Mouse (Mus musculus) layer of hippocampus, adult 18-20 months (tissue): ENCODE measurements around the gene Disp1. TPM values are rescaled to one million over a fixed set of nuclear protein-coding genes. Genes with fewer than 3 reads are reported as not detected.
A peak's percentile ranks its signal among the peaks of the same experiment; 100 is the strongest.

ENCODE experiments used
- DNase-seq, 2 experiments: peaks; one replicate each; pipeline ENCODE4 v3.0.0; 2022; ENCODE audit warnings: low spot score in 2 of 2
- long read RNA-seq: library from polyadenylated mRNA; stranded (forward); transcript quantifications from one replicate; pipeline ENCODE4 v2.0.0, GENCODE M21; 2021
- total RNA-seq, 2 experiments: library from RNA; stranded (reverse); gene quantifications; 2 replicates each; pipeline ENCODE4 v1.2.3; 2021

The Disp1 gene
- total RNA-seq: 1 to 10 TPM; 4.8 to 5.5 TPM
- long read RNA-seq, full-length matches to known transcripts: 3 of 9 reads
- long read RNA-seq, partial matches to known transcripts: 0 of 9 reads
- long read RNA-seq, other reads (novel, unspliced or antisense): 6 of 9 reads

DNA sequence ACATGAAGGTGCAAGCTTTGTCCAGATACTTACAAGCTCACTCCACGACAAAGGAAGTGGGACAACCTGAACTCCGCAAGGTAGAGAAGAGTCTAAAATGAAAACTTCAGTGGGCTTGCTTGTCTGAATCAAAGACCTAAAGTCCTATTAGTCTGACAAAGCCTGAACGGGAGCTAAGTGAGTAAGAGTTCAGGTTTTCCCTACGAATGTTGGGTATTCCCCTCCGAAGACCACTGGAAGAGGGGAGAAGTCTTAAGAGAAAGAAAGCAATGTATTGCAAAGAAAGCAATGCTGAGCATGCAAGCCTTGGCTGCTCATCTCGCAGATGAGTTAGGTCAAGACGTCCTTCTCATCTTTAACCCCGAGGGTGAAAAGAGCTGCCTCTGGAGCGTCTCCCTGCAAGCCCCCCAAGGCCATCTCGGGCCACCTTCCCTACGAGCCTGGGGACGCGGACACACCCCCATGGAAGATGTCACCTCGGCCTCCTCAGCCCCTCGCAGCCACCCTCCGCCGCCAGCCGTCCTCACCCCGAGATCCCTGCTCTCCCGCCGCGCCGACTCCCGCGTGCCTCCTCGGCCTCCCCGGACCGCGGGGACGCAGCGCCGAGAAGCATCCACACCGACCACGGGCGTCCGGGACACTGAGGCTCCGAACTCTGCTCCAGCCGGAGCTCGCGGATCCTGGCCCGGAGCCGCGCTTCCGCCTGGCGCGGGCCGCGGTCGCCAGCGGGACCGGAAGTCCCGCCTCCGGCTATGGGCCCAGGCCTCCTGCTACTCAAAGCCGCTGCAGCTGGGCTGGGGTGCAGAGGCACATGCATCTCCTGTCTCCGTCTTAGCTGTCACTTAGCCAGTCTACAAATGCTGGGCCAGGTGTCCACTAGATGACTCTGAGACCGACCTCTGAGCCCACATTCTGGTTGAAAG lies at the start of gene Disp1:
Gene Disp1 (minus strand): TSS at position 727 of the 923 bp plus-strand sequence.
- DNase-seq: peak; percentile 6 to 60

DNA sequence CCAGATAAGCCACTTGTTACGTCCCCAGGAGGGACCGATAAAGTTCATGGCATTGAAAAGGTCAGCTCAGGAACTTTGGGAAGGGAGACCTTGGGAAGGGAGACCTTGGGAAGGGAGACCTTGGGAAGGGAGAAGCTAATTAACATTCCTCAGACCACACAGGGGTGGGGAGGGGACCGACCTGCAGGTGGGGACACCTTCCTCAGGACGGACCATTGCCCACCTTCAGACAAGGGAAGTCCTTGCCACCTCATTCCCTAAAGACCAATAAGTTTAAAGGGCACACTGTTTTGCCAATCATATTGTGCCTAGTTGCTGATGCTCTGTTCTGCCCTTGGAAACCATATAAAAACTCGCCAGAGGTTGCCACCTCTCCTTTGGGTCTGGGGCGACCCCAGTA lies 46.3 kb upstream of the Disp1 start:
- no peak for DNase-seq

DNA sequence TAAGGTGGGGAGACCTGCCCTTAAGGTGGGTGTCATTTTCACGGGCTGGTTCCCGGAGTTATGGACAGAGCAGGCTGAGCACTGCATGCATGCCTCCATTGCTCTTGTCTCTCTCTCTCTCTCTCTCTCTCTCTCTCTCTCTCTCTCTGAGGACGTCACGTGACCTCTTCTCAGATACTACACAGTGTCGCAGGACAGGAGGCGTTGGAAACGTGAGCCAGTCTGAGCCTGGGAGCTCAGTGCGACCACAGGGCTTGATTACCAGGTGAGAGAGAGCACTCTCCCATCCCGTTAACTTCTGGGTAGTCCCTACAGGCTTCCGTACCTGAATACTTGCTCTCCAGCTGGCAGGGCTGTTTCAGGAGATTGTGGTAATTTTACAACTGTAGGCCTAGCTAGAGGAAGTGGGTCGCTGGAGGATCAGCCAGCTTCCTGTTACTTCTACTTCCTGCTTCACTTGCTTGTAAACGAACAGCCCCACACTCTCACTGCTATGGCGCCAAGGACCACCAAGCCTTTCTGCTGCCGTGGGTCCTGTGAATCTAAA lies 44.7 kb upstream of the Disp1 start:
- DNase-seq: no peak

DNA sequence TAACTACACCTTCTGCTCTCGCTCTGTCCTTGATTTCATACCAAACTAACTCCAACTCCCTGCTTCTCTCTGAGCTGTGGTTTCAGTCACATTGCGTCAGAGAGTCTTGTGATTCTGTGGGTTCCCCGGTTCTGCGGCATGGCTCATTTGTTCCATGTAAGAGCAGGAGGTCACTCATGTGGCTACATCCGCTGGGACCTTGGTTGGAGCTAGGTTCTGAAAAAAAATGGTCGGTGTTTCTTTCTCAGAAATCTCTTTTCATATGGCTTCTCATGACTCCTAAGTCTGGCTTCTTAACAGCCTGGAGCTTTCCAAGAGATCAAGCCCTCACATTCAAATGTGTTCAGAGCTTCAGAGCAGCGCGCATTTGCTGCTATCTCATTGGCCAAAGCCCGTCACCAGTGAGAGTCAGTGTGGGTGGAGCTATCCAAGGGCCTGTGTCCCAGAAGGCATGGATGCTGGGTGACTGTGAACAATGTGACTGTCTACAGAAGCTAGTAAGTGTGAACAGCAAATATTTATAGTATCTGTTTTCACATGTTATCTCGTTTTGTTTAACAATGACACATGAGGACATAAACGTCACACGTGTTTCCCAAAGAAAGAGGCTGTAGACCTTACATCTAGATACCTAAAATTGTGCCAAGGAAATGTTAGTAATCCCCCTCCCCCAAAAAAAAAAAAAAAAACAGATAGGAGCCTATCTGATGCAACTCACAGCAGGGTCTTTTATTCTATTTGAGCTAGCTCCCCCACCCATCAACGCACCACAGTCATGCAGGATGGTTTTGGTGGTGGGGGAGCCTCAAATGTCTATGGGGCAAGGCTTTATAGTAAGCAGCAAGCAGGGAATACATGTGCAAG lies 43.1 kb upstream of the Disp1 start:
- no peak for DNase-seq

DNA sequence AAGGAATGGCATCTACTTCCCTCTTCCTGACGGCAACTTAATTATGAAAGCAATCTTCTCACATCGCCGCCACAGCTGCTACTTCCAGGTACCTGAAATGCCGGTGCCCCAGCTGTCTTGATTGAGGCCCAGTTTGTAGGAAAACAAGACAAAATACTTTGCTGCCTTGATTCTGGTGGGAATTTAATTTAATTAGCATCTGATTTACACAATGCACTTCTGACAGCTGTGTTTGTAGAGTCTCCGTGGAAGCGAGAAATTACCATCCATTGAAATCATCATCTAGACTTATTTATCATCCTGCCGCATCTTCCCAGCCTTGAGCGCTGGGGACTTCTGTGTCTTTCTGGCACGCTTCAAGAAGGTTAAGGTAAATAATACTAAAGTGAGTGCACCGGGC lies 31.3 kb upstream of the Disp1 start:
- no peak for DNase-seq

DNA sequence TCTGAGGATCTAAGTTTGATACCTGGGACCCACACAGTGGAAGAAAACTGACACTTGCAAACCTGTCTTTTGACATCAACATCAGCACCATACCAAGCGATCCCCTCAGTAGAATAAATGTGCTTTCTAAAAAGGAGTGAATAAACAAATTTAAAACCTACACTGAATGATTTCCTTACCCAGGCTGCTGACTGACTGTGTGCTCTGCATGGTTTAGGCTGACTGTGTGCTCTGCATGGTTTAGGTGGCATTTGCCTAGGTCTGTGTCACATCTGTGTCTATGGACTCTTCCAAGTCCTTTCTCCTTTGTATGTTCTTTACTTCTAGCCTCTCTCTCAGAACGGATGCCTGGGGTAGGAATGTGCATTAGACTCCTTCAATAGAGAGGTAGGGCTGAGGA lies 30.5 kb upstream of the Disp1 start:
- no peak for DNase-seq

DNA sequence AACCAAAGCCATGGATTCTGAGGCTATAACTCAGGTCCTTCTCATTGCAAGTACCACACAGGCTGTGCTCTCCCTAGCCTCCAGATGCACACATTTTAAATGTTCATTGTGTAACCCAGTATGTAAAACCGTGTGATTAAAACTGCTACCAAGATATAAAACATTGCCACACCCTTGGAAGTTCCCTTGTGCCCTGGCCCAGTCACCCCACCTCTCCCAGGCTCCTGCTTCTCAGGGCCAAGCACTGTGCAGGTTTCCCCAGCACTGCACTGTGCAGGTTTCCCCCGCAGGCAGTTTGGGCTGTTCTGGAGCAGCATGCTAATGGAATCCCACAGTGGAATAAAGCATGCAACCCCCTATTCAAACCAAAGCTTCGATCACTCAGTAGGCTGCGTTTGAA lies 29.3 kb upstream of the Disp1 start:
- no peak for DNase-seq

DNA sequence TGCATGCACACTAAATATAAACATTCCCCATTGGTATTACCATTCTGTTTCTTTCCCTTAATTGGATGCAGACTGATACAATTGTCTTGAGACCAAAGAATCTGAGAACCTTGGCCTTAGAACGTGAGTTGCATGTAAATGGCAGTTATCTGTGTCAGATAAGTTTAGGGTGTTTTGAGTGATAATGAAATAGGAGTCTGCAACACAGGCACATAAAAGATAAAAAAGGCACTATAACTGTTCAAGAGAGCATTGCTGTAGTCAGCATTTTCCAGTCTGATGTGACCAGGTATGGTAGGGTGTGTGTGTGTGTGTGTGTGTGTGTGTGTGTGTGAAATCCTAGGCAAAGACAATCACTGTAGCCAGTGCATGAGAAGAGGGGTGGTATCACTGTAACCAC lies 26.8 kb upstream of the Disp1 start:
- no peak for DNase-seq

DNA sequence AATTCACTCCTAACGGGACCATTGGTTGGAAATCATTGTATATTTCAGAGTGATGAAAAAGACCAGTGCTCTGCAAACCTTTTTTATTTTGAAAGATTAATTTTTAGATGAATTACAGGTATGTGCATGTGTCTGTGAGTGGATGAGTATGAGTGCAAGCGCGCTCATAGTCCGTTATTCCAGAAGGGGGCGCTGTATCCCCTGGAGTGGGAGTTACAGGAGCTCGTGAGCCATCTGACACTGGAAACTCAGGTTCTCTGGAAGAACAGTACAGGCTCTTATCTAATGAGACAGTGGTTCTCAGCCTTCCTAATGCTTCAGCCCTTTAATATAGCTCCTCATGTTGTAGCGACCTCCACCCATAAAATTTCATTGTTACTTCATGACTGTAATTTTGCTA lies 22.0 kb upstream of the Disp1 start:
- DNase-seq: no peak

DNA sequence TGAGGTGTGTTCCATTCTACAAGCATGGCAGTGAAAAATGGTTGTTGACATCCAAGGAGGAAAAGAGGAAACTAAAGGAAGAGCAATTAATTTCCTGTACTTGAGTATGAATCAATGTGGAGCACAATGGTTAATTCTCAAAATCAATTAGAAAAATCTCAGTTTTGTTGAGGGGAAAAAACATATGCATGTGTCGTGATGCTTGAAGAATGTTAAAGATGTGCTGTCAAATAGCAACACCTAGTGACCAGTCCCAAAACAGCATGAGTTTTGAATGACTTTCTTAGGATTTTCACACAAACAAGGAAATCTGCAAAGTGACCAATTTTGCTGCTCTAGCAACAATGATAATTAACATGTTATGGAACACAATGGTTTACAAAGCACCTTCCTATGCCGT lies 16.6 kb upstream of the Disp1 start:
- DNase-seq: peak in 1 of 2 experiments; percentile 64

DNA sequence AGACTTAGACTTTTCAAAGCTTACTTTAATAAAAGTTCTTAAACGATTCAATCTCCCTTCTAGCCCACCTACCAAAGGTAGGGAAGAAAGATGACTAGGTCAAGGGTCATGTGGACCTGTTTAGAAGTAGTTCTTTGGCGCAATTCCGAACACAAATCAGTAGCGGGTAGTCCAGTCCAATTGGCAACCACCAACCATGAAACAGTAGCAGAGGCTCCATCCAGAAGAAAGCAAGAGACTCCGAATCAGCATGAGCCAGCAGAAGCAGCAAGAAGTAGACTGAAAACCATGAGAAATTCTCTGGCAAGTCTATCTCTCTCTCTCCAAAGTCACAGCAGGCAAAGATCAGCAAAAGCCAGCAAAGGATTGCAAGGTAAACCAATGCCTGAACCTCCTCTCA lies 15.1 kb upstream of the Disp1 start:
- DNase-seq: no peak

DNA sequence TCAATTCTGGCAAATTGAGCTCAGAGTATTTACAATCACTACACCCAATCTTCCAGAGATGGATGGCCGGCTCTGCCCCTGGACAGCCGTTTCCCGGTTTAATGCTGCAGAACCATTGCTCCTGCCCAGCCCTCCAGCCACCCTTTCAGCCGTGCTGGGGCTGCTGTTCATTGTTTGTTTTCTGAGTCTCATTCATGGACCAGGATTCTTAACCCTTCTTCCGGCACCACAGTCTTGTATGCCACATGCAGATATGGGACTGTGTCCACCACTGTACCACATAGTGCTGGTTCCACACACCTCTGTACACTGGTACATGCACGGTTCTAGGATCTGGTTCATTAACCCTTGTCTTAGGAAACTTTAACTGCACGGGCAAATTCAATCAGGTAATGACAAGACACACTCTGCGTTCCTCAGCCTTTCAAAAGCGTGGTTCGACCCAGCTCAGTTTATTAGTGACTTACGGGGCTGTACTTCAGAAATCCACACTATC lies 12.4 kb upstream of the Disp1 start:
- no peak for DNase-seq

DNA sequence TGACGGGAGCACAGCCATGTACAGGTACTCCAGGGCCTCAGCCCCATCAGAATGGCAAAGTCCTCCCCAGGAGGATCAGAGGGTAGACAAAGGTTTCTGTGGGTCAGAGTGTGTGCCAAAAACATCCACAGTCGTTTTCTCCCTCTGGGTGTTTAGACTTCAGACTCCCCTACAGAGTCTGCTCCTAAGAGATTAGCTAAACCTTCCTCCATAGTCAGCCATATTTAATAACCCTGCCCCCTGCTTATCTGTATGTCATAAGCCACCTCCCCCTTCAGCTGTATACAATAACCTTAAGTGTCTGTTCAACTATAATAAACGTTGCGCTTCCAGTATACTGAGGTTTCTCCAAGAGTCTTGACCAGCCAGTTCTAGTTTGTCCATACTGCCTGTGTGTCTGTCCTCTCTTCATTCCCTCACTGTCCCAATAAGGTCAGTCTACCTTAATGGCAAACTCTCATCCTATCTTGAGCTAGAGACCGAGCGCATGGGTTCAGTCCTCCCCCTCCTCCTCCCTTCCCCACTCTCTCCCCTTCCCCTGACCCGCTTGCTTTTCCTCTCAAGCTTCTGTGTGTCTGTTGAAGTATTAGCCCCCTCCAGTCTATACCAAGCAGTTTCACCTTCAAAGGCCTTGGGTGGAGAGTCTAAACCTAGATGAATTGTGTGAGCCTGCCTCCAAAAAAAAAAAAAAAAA lies 11.8 kb upstream of the Disp1 start:
- DNase-seq: no peak

DNA sequence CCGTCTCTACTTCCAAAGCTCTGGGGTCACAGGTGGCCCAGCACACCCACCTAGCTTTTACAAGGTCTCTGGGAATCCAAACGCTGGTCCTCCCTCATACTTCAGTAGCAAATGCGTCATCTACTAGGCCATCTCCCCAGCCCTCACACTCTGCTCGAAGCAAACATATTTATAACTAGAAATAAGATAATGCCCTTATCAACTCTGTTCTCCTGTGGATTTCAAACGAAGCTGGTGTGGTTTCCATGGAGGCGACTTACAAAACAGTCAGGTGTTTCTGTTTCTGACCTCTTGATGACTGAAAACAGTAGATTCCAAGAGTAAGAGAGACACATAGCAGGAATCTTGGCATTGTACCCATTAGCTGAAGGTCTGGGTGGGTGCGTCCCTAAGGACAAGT lies 6.1 kb upstream of the Disp1 start:
- no peak for DNase-seq

DNA sequence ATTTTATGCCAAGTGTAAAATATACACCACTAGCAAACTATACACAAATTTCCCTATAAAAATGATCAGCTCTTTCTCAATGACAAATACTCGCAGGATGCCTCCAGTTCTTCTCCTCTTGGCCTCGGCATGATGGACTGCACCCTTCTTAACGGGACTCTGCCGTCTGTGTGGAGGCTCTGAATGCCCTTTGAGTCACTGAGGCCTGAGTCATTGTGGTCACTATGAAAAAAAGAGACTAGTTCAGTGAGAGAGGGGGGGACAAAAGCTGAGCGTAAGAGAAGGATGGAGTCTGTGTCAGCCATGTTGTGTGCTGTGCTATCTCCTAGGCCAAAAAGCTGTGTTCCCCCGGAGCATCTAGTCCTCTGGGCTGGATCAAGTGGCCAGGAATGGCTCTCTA lies 2.3 kb downstream of the Disp1 start:
- DNase-seq: no peak

DNA sequence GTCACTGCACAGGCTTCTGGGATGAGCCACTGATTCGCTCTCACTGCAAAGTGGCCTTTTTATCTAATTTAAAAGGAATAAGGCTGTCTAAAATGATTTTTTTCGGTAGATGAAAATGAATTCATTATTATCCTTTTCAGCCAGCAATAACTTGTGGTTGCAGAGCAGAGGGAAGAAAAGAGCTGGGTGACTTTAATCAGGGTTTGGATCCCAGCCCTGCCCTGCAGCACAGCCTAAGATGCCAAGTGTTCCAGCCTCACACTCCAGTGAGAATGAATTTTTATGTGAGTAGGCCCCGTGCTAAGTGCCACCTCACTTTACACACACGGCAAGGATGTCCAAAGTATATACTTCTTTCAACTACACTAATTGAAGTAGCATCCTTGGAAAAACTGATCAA lies 4.6 kb downstream of the Disp1 start:
- DNase-seq: no peak

DNA sequence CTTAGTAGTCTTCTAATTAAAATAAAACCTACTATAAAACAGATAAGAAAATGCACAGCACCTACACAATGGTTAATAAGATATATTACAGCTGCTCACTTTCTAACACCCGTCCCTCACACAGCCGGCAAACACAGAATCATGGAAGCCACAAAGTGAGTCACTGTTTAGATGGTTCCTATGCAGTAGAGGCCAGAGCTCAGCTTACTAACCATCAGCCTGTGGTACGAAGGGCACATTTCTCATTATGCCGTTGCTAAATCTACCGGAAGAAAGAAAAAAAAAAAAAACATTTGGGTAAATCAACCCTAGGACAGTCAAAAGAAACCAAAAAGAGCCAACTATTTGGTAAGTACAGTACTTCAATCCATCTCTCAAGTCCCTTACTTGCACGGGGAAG lies 5.6 kb downstream of the Disp1 start:
- no peak for DNase-seq

DNA sequence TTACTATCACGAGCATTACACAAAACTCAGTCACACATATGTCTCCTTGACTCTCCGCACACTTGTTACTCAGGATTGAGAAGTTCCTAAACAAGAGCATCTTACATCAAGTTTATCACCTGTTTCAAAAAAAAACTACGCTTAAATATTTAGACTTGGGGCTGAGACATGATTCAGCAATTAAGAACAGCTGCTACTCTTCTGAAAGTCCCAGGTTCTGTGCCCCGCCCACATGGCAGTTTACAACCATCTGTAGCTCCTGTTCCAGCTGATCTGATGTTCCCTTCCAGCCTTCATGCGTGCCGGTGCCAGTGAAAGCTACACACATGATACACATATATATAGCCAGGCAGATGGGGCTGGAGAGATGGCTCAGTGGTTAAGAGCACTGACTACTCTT lies 7.5 kb downstream of the Disp1 start:
- DNase-seq: no peak

DNA sequence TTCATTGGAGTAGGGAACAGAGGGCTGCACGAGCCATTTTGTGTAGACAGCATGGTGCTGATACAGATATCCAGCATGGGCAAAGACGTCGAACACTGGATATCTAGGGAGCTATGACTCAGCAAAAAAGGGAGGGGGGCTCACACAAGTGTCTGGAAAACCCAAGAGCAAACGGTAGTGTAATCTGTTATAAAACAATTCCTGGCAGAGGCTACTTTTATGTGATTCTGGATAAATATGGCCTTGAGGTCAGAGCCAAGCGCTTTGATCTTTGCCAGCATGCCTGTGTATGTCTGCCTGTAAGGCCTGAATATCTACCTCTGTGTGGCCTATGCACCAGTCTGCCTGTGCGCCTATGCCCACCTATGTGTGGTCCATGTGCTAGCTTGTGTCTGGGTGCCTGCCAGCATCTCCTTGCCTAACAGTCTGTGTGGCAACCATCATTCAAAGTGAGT lies 8.5 kb downstream of the Disp1 start:
- DNase-seq: peak; percentile 28 to 72

DNA sequence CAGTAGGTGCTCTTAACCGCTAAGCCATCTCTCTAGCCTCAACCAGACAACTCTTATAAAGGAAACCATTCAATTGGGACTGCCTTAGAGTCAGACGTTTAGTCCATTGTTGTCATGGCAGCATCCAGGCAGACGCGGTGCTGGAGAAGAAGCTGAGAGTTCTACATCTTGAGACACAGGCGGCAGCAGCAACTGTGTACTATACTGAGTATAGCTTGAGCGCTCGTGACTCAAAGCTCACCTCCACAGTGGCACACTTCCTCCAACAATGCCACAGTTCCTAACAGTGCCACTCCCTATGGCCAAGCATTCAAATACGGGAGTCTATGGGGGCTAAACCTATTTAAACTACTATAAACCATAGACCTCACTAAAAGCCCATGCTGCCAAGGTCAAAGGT lies 11.2 kb downstream of the Disp1 start:
- DNase-seq: no peak

DNA sequence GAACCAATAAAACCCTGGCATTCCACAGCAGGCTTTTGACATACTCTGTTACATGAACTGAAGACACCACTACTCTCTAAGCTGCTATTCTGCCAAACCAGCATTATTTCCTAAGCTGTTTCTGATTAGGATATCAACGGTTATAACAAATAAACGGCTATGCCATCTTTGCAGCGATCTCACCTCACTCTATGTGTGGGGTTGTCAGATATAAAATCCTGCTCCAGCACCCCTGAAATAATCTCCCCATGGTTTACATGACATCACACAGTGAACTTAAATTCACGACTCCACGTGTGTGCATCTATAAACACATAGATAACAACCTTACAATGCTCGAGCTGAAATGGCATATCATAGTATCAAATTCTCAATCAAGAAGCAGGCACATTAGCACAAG lies 13.7 kb downstream of the Disp1 start:
- DNase-seq: no peak
